Mouse (Mus musculus) forebrain, embryonic 15.5 days (tissue): Measurements from ENCODE around the gene Hmg20b. TPM values are rescaled to one million over a fixed set of nuclear protein-coding genes. Genes with fewer than 3 reads are reported as not detected.

Source experiments
- microRNA-seq: library from miRNA; unstranded; fragments of <30 nt; microRNA quantifications from one replicate; pipeline ENCODE4, GENCODE M21; 2016
- polyA plus RNA-seq: library from polyadenylated mRNA; unstranded; fragments of >200 nt; fragmentation: Nextera tagmentation; extraction: Ambion mirVana; gene quantifications from 2 replicates; pipeline ENCODE4 v1.2.1, GENCODE M21; 2015

The Hmg20b gene
- polyA plus RNA-seq, 1 experiment from 2014 or later = 43.3 TPM

Small RNA genes within 50 kb of the gene (microRNA-seq; reads per million reads assigned to microRNA genes)
- gene Mir6913 = not detected

Other genes with a start within 250 kb of the Hmg20b start
- 211 and 229 TPM in 2 replicates for gene Map2k2, start 244.6 kb downstream of the Hmg20b start, polyA plus RNA-seq
- gene Zbtb7a, start 215.3 kb downstream of the Hmg20b start, polyA plus RNA-seq = 12.1 and 15.1 TPM in 2 replicates
- gene Pias4, start 182.6 kb downstream of the Hmg20b start, polyA plus RNA-seq = 54.9 and 57.8 TPM in 2 replicates
- gene Eef2, start 173.8 kb downstream of the Hmg20b start, polyA plus RNA-seq = 633 and 637 TPM in 2 replicates
- gene Dapk3, start 167.5 kb downstream of the Hmg20b start, polyA plus RNA-seq = 56.8 and 61.3 TPM in 2 replicates
- 0.14 and 0.19 TPM in 2 replicates for gene 4930442H23Rik, start 166.6 kb downstream of the Hmg20b start, polyA plus RNA-seq
- 0.11 TPM in 1 of 2 replicates, not detected in the other for gene Nmrk2, start 148.4 kb downstream of the Hmg20b start, polyA plus RNA-seq
- 72.6 and 75.3 TPM in 2 replicates for gene Atcay, start 119.6 kb downstream of the Hmg20b start, polyA plus RNA-seq
- 19.5 and 21.2 TPM in 2 replicates for gene Zfr2, start 117.3 kb downstream of the Hmg20b start, polyA plus RNA-seq
- 22.4 TPM in 2 replicates for gene Matk, start 97.5 kb downstream of the Hmg20b start, polyA plus RNA-seq
- 97.3 and 104 TPM in 2 replicates for gene Mrpl54, start 83.5 kb downstream of the Hmg20b start, polyA plus RNA-seq
- gene Apba3, start 83.5 kb downstream of the Hmg20b start, polyA plus RNA-seq = 33.5 and 37.5 TPM in 2 replicates
- gene Tjp3, start 58.9 kb downstream of the Hmg20b start, polyA plus RNA-seq = 8.5 and 9.0 TPM in 2 replicates
- gene Pip5k1c, start 57.5 kb downstream of the Hmg20b start, polyA plus RNA-seq = 123 and 127 TPM in 2 replicates
- gene Cactin, start 29.4 kb downstream of the Hmg20b start, polyA plus RNA-seq = 40.7 and 42.4 TPM in 2 replicates
- gene Tbxa2r, start 21.7 kb downstream of the Hmg20b start, polyA plus RNA-seq = 3.1 and 4.3 TPM in 2 replicates
- gene Gipc3, start 7.2 kb downstream of the Hmg20b start, polyA plus RNA-seq = not detected in 2 replicates
- 11.2 and 11.9 TPM in 2 replicates for gene Mfsd12, start 7.0 kb upstream of the Hmg20b start, polyA plus RNA-seq
- gene 4930404N11Rik, start 15.3 kb upstream of the Hmg20b start, polyA plus RNA-seq = 0.73 and 1.3 TPM in 2 replicates
- 133 and 135 TPM in 2 replicates for gene Fzr1, start 28.0 kb upstream of the Hmg20b start, polyA plus RNA-seq
- 88.2 and 89.0 TPM in 2 replicates for gene Dohh, start 33.9 kb upstream of the Hmg20b start, polyA plus RNA-seq
- 5.4 and 6.6 TPM in 2 replicates for gene Gm48551, start 34.0 kb upstream of the Hmg20b start, polyA plus RNA-seq
- gene Gm48552, start 38.5 kb upstream of the Hmg20b start, polyA plus RNA-seq = 2.9 and 3.1 TPM in 2 replicates
- gene Smim24, start 42.6 kb upstream of the Hmg20b start, polyA plus RNA-seq = 1.2 and 1.8 TPM in 2 replicates
- gene Nfic, start 105.2 kb upstream of the Hmg20b start, polyA plus RNA-seq = 24.2 and 29.4 TPM in 2 replicates
- gene Celf5, start 132.2 kb upstream of the Hmg20b start, polyA plus RNA-seq = 76.1 and 78.5 TPM in 2 replicates
- gene Ncln, start 145.9 kb upstream of the Hmg20b start, polyA plus RNA-seq = 60.3 and 65.0 TPM in 2 replicates
- gene S1pr4, start 149.7 kb upstream of the Hmg20b start, polyA plus RNA-seq = 0.69 and 0.73 TPM in 2 replicates
- gene Gna15, start 173.7 kb upstream of the Hmg20b start, polyA plus RNA-seq = 0.57 and 0.84 TPM in 2 replicates
- gene Gna11, start 194.7 kb upstream of the Hmg20b start, polyA plus RNA-seq = 99.8 and 103 TPM in 2 replicates
- 665 and 705 TPM in 2 replicates for gene Aes, start 209.0 kb upstream of the Hmg20b start, polyA plus RNA-seq
- gene Tle2, start 224.1 kb upstream of the Hmg20b start, polyA plus RNA-seq = 27.3 and 28.0 TPM in 2 replicates